Mouse (Mus musculus): ENCODE measurements at regions not wholly inside any gene's neighbourhood (a gene's known extent, or its start where the extent isn't known, plus 50 kb on each side); places are given as distances from the start of the nearest gene placed in this dataset.

DNA sequence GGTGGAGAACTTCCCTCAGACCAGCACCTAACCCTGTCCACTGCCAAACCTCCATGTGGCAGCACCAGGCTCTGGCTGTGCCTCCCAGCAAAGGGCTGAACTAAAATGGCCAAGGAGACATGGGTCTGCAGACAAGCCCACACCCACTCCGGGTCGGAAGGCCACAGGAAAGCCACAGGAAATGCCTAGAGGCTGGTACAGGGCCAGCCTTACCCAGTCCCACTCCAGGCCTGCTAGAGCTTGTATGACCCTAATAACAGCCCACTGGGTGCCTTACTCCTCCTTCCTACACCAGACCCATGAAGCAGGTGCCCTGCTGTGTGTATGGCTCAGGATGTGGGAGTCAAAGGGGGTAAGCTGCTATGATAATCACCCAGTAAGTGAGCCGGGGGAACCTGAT is 63.4 kb upstream of the Ttc34 start:
- no peak for TF ChIP-seq CHD1 (IDR thresholded peaks at IDR 0.05; ENCODE audit: low read depth, low read length)
- no peak for TF ChIP-seq UBTF (IDR thresholded peaks at IDR 0.05; ENCODE audit: low read depth, low read length)
- no peak for TF ChIP-seq USF2 (conservative IDR thresholded peaks at IDR 0.05; ENCODE audit: low read depth, low read length)
- no peak for TF ChIP-seq BHLHE40 (IDR thresholded peaks at IDR 0.05; ENCODE audit: low read depth, low read length)
- no peak for TF ChIP-seq USF1 (IDR thresholded peaks at IDR 0.05; ENCODE audit: low read depth, low read length)
- no peak for TF ChIP-seq E2F4 (IDR thresholded peaks at IDR 0.05; ENCODE audit: insufficient replicate concordance, low read depth, low read length)
- no peak for TF ChIP-seq TBP (conservative IDR thresholded peaks at IDR 0.05; ENCODE audit: low read depth, low read length)
- TF ChIP-seq POLR2AphosphoS2 (IDR thresholded peaks at IDR 0.05; ENCODE audit: low read depth, low read length) = no peak
- TF ChIP-seq JUN (IDR thresholded peaks at IDR 0.05; ENCODE audit: insufficient read depth, low read depth, low read length) = no peak
- no peak for TF ChIP-seq MAX (IDR thresholded peaks at IDR 0.05; ENCODE audit: low read length)
- no peak for TF ChIP-seq ZC3H11A (IDR thresholded peaks at IDR 0.05; ENCODE audit: low read depth, low read length)
- TF ChIP-seq IRF4 (IDR thresholded peaks at IDR 0.05; ENCODE audit: low read depth, low read length) = no peak
- no peak for TF ChIP-seq RAD21 (IDR thresholded peaks at IDR 0.05; ENCODE audit: low read depth, low read length)
- TF ChIP-seq KAT2A (IDR thresholded peaks at IDR 0.05; ENCODE audit: insufficient replicate concordance, low read length) = no peak
- no peak for TF ChIP-seq ELF1 (IDR thresholded peaks at IDR 0.05; ENCODE audit: low read depth, low read length)
- no peak for TF ChIP-seq SMC3 (IDR thresholded peaks at IDR 0.05; ENCODE audit: low read depth, low read length)
- dilution Hi-C loops (cut with MboI; ENCODE audit: extremely low pct_ligation_motif_present, extremely low pct_unique_long_range_greater_than_20kb, low sequenced_read_pairs) = no loop called here

DNA sequence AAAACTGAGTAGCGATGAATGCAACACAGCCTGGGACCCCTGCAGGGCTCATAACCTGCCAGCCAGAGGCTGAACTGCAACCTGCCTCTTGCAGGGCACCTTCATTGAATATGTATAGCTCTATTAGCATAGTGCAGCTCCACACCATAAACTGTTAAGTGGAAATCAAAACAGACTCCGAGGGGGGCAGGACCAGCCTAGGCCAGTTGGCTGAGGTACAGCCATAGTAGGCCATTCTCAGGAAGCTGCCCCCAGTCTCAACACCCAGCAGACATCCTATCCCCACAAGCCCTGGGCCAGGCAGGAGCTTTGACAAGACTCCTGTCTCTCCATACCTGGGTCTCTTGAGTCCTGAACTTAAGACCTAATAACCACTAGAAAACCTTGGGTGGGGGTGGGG is 62.9 kb upstream of the Ttc34 start:
- dilution Hi-C loops (cut with MboI; ENCODE audit: extremely low pct_ligation_motif_present, extremely low pct_unique_long_range_greater_than_20kb, low sequenced_read_pairs) (no loop called here), in situ Hi-C loops (cut with MboI; ENCODE audit: low pct_ligation_motif_present, low pct_unique_long_range_greater_than_20kb, low sequenced_read_pairs) (no loop called here)
- Histone ChIP-seq H3K9ac (ENCODE audit: insufficient read depth, low read depth) (no peak overlapping the region), H3K4me3 (replicated peaks in 1 of 3; ENCODE audit: low read depth in 2 of 3, low read length in 2 of 3, poor library complexity in 1 of 3) (no peak overlapping the region), H3K79me2 (replicated peaks; ENCODE audit: control insufficient read depth, extremely low read depth, insufficient read depth, poor library complexity, severe bottlenecking) (no peaks in the 10 kb centered on the region), H3K27ac (ENCODE audit: insufficient read depth, low read depth) (no peak overlapping the region), H3K4me2 (ENCODE audit: insufficient read depth, low read depth, poor library complexity, severe bottlenecking) (no peak overlapping the region), H3K9me3 (replicated peaks; ENCODE audit: low read length) (peaks cover 2% of the 10 kb centered on the region), H3K4me1 (ENCODE audit: control insufficient read depth in 1 of 2, insufficient read depth in 2 of 2) (no peaks in the 10 kb centered on the region), H3K36me3 (replicated peaks in 1 of 2; ENCODE audit: control insufficient read depth in 1 of 2, insufficient read depth in 1 of 2, low read length in 1 of 2) (no peaks in the 10 kb centered on the region), H3K27me3 (replicated peaks) (peaks cover 33% of the 10 kb centered on the region)
- no peak for DNase-seq (ENCODE audit: extremely low read depth)
- TF ChIP-seq MAFK (IDR thresholded peaks at IDR 0.05; ENCODE audit: insufficient replicate concordance, low read length) (no peak), PAX5 (IDR thresholded peaks at IDR 0.05; ENCODE audit: low read length) (no peak), E2F4 (IDR thresholded peaks at IDR 0.05; ENCODE audit: insufficient replicate concordance, low read depth, low read length) (no peak), RCOR1 (conservative IDR thresholded peaks at IDR 0.05; ENCODE audit: low read depth, low read length) (no peak), ZNF384 (IDR thresholded peaks at IDR 0.05; ENCODE audit: low read depth, low read length) (no peak), ZMIZ1 (IDR thresholded peaks at IDR 0.05; ENCODE audit: low read depth, low read length) (no peak), USF1 (IDR thresholded peaks at IDR 0.05; ENCODE audit: low read depth, low read length) (no peak), POLR2AphosphoS2 (IDR thresholded peaks at IDR 0.05; ENCODE audit: low read depth, low read length) (no peak), CTCF (conservative IDR thresholded peaks at IDR 0.05 in 1 of 2, IDR thresholded peaks at IDR 0.05 in 1 of 2; ENCODE audit: low read depth in 2 of 2, low read length in 2 of 2) (no peak), NELFE (IDR thresholded peaks at IDR 0.05; ENCODE audit: low read depth, low read length) (no peak)

More for the DNA sequence above, 63.4 kb upstream of the Ttc34 start:
- DNase-seq (ENCODE audit: extremely low read depth) = no peak
- in situ Hi-C loops (cut with MboI; ENCODE audit: low pct_ligation_motif_present, low pct_unique_long_range_greater_than_20kb, low sequenced_read_pairs) = no loop called here
- Histone ChIP-seq H3K27ac (ENCODE audit: insufficient read depth, low read depth) (no peak overlapping the region), H3K4me1 (ENCODE audit: control insufficient read depth in 1 of 2, insufficient read depth in 2 of 2) (no peaks in the 10 kb centered on the region), H3K36me3 (replicated peaks in 1 of 2; ENCODE audit: control insufficient read depth in 1 of 2, insufficient read depth in 1 of 2, low read length in 1 of 2) (no peaks in the 10 kb centered on the region), H3K27me3 (replicated peaks) (peaks cover 33% of the 10 kb centered on the region), H3K4me2 (ENCODE audit: insufficient read depth, low read depth, poor library complexity, severe bottlenecking) (no peak overlapping the region), H3K79me2 (replicated peaks; ENCODE audit: control insufficient read depth, extremely low read depth, insufficient read depth, poor library complexity, severe bottlenecking) (no peaks in the 10 kb centered on the region), H3K9me3 (replicated peaks; ENCODE audit: low read length) (no peaks in the 10 kb centered on the region), H3K4me3 (replicated peaks in 1 of 3; ENCODE audit: low read depth in 2 of 3, low read length in 2 of 3, poor library complexity in 1 of 3) (no peak overlapping the region), H3K9ac (ENCODE audit: insufficient read depth, low read depth) (no peak overlapping the region)
